Mouse (Mus musculus) limb, embryonic 13.5 days (tissue): ENCODE data around the gene Pdcd5. TPM values are rescaled to one million over a fixed set of nuclear protein-coding genes. Genes with fewer than 3 reads are reported as not detected.

Experiments used
- ATAC-seq: fragments of 200-750 bp; cut with Nextera tagmentation; 2 replicates; pipeline ENCODE4 v1.8.0; 2017; ENCODE audit warnings: low read depth, moderate number of reproducible peaks, moderate TSS enrichment; ENCODE audit not compliant: low FRiP score
- H3K27ac ChIP-seq: fragments of 300-500 bp; sonication (generic); 2 replicates; pipeline ENCODE4 v1.5.1; 2015; ENCODE audit warnings: inconsistent platforms, mild to moderate bottlenecking, moderate library complexity
- H3K27me3 ChIP-seq: fragments of 300-500 bp; sonication (generic); 2 replicates; pipeline ENCODE4 v1.6.1; 2015; ENCODE audit warnings: mild to moderate bottlenecking, inconsistent platforms
- H3K36me3 ChIP-seq: fragments of 300-500 bp; sonication (generic); 2 replicates; pipeline ENCODE4 v1.6.1; 2015; ENCODE audit warnings: inconsistent platforms, mild to moderate bottlenecking, moderate library complexity
- H3K4me1 ChIP-seq: fragments of 300-500 bp; sonication (generic); 2 replicates; pipeline ENCODE4 v1.6.1; 2015; ENCODE audit warnings: inconsistent platforms
- H3K4me2 ChIP-seq: fragments of 300-500 bp; sonication (generic); replicated peaks from 2 replicates; pipeline ENCODE4 v1.6.1; 2015; ENCODE audit warnings: inconsistent platforms, mild to moderate bottlenecking, moderate library complexity
- H3K4me3 ChIP-seq: fragments of 300-500 bp; sonication (generic); 2 replicates; pipeline ENCODE4 v1.5.1; 2015; ENCODE audit warnings: moderate library complexity, mild to moderate bottlenecking, inconsistent platforms
- H3K9ac ChIP-seq: fragments of 300-500 bp; sonication (generic); 2 replicates; pipeline ENCODE4 v1.6.1; 2015; ENCODE audit warnings: mild to moderate bottlenecking, inconsistent platforms
- H3K9me3 ChIP-seq: fragments of 300-500 bp; sonication (generic); 2 replicates; pipeline ENCODE4 v1.6.1; 2016; ENCODE audit warnings: inconsistent platforms
- WGBS: fragments of 180-500 bp; shearing (Covaris S2); methylation state at CpG from one replicate; pipeline ENCODE4 v1.1.7; 2015; 5-methylcytosine and 5-hydroxymethylcytosine counted together
- polyA plus RNA-seq: library from polyadenylated mRNA; unstranded; fragments of >200 nt; fragmentation: Nextera tagmentation; extraction: Ambion mirVana; gene quantifications from 2 replicates; pipeline ENCODE4 v1.2.1, GENCODE M21; 2015

The Pdcd5 gene
- polyA plus RNA-seq, 1 experiment from 2014 or later: 293 TPM

- Histone ChIP-seq H3K4me3 (no peak overlapping the region), H3K9ac (no peak overlapping the region), H3K9me3 (no peaks in the 10 kb centered on the region), H3K4me1 (peaks cover 25% of the 10 kb centered on the region), H3K4me2 (no peak overlapping the region), H3K36me3 (peaks cover 66% of the 10 kb centered on the region), H3K27me3 (no peaks in the 10 kb centered on the region), H3K27ac (no peak overlapping the region)
- 89% methylated on average over 5 of the region's 5 CpGs for WGBS
- ATAC-seq: no peak
Measured at GRCm38 (mm10) chr7:35594311-35594710, 53.0 kb downstream of the Pdcd5 start.

Other genes starting within 250 kb of the Pdcd5 start
- 0.28 and 0.33 TPM in 2 replicates for gene Slc7a9, start 198.7 kb downstream of the Pdcd5 start, polyA plus RNA-seq
- gene Tdrd12, start 109.8 kb downstream of the Pdcd5 start, polyA plus RNA-seq: 0.56 and 0.57 TPM in 2 replicates
- 42.5 and 47.5 TPM in 2 replicates for gene Nudt19, start 91.2 kb downstream of the Pdcd5 start, polyA plus RNA-seq
- gene Rgs9bp, start 61.9 kb downstream of the Pdcd5 start, polyA plus RNA-seq: 0.42 and 0.61 TPM in 2 replicates
- 43.1 and 52.1 TPM in 2 replicates for gene Ankrd27, start 61.3 kb downstream of the Pdcd5 start, polyA plus RNA-seq
- 36.5 and 44.6 TPM in 2 replicates for gene Dpy19l3, start 106.9 kb upstream of the Pdcd5 start, polyA plus RNA-seq
- gene Zfp507, start 155.5 kb upstream of the Pdcd5 start, polyA plus RNA-seq: 20.8 and 22.5 TPM in 2 replicates